Mouse (Mus musculus) E14TG2a.4 (cell line): ENCODE measurements around the gene Sde2.

Experiments used
- CTCF ChIP-seq: conservative IDR thresholded peaks from 2 replicates; pipeline ENCODE4 v1.5.1; 2014; ENCODE audit warnings: low read length
- NANOG ChIP-seq: IDR thresholded peaks from 2 replicates; pipeline ENCODE4 v1.6.1; 2014; ENCODE audit warnings: borderline replicate concordance, low read length, mixed read lengths
- POU5F1 ChIP-seq: IDR thresholded peaks from 2 replicates; pipeline ENCODE4 v1.6.1; 2014; ENCODE audit warnings: low read length, borderline replicate concordance

GRCm38 (mm10) chr1:180811596-180812462 is 39.1 kb upstream of the Sde2 start:
- peak; percentile 61 for TF ChIP-seq CTCF
- TF ChIP-seq POU5F1, result no peak
- TF ChIP-seq NANOG, result no peak
